Mouse (Mus musculus) lung, postnatal 4 days (tissue): ENCODE data around the gene Zfp668.
"Not testable (repeated sequence)": the region's sequence is repeated elsewhere in the genome, so short reads cannot be mapped to it uniquely, and the experiment has no call there.

ENCODE experiments used
- DNase-seq, 2 experiments: peaks; one replicate each; pipeline ENCODE4 v3.0.0; 2021

Zfp668 gene

GRCm38 (mm10) chr7:127840031-127840430, 36.6 kb downstream of the Zfp668 start:
- DNase-seq, result not testable (repeated sequence)

GRCm38 (mm10) chr7:127837878-127838277, 38.8 kb downstream of the Zfp668 start:
- DNase-seq, result not testable (repeated sequence)

GRCm38 (mm10) chr7:127837473-127837872, 39.2 kb downstream of the Zfp668 start:
- DNase-seq, result no peak

- DNase-seq, result no peak
Observed at GRCm38 (mm10) chr7:127835550-127835949, 41.1 kb downstream of the Zfp668 start.

- no peak for DNase-seq
Observed at GRCm38 (mm10) chr7:127824176-127824871, 52.3 kb downstream of the Zfp668 start, which contains the start of the genes Stx4a and Stx1b. TSS of gene Stx4a (plus strand) at chr7:127824294. TSS of gene Stx1b (minus strand) at chr7:127824549.

- no peak for DNase-seq
Observed at GRCm38 (mm10) chr7:127823236-127824171, 53.1 kb downstream of the Zfp668 start.

- DNase-seq, result no peak
Observed at GRCm38 (mm10) chr7:127822494-127822893, 54.1 kb downstream of the Zfp668 start.

GRCm38 (mm10) chr7:127820836-127821509, 55.7 kb downstream of the Zfp668 start:
- no peak for DNase-seq

- no peak for DNase-seq
Observed at GRCm38 (mm10) chr7:127817776-127818175, 58.9 kb downstream of the Zfp668 start.

GRCm38 (mm10) chr7:127817053-127817452, 59.6 kb downstream of the Zfp668 start:
- DNase-seq, result no peak

GRCm38 (mm10) chr7:127815954-127816821, 60.4 kb downstream of the Zfp668 start:
- peak; percentile 66 to 76 for DNase-seq

- DNase-seq, result no peak
Observed at GRCm38 (mm10) chr7:127815116-127815665, 61.4 kb downstream of the Zfp668 start.

GRCm38 (mm10) chr7:127814241-127814921, 62.2 kb downstream of the Zfp668 start:
- DNase-seq, result peak in 1 of 2 experiments; percentile 61

- no peak for DNase-seq
Observed at GRCm38 (mm10) chr7:127813821-127814220, 62.8 kb downstream of the Zfp668 start.
